Mouse (Mus musculus): ENCODE data around the gene Chd6. TPM values are rescaled to one million over a fixed set of nuclear protein-coding genes. Genes with fewer than 3 reads are reported as not detected.

Gene Chd6
- polyA plus RNA-seq, 1 experiment from 2014 or later = 35.3 TPM

DNA sequence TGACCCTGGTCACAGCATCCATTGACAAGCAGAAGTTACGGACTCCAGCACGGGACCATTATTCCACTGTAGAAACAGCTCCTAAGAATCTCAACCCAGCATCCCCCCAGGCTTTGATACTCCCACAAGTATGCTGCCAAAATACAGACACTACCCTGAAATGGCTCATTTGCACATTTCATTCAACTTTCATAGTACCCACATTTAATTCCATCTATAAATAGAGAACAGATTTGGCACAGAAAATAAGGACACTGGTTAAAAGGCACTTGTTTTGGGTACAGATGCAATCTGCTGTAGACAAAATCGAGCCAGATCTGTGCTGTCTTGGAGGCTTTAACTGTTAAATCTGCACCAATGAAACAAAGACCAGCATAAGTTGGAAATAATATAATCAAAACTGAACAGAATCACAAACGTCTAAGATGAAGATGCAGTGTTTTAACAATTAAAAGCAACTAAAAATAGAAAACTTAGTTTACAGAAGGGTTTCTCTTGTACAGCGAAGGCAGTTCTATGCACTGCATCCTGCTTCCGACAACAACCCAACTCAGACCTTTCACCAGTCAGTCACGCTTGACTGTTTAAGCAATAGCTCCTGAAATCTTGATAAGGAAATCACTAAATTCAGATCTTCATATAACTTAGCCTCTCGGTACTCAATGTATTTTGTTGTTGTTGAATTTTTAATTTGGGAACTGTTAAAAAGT lies 64.2 kb downstream of the Chd6 start:
- 82% methylated on average over 8 of the region's 8 CpGs for WGBS
- H3K4me2 ChIP-seq = no peak overlapping the region
- no peak overlapping the region for H3K27ac ChIP-seq (ENCODE audit: low read depth)
- no peak overlapping the region for H3K4me3 ChIP-seq (ENCODE audit: low read depth, low read length)
- peaks cover 36% of the 10 kb centered on the region for H3K36me3 ChIP-seq (ENCODE audit: insufficient read depth)
- no peak overlapping the region for H3K9ac ChIP-seq
- H3K9me3 ChIP-seq (ENCODE audit: low read depth, low read length) = no peaks in the 10 kb centered on the region
- ATAC-seq (ENCODE audit: insufficient read depth) (no peak), DNase-seq (no peak)
- H3K4me1 ChIP-seq (ENCODE audit: insufficient read depth) = no peaks in the 10 kb centered on the region
- no peaks in the 10 kb centered on the region for H3K27me3 ChIP-seq (ENCODE audit: insufficient read depth, low read length)
- no peak for TF ChIP-seq CTCF (IDR thresholded peaks at IDR 0.05; ENCODE audit: low read depth)

DNA sequence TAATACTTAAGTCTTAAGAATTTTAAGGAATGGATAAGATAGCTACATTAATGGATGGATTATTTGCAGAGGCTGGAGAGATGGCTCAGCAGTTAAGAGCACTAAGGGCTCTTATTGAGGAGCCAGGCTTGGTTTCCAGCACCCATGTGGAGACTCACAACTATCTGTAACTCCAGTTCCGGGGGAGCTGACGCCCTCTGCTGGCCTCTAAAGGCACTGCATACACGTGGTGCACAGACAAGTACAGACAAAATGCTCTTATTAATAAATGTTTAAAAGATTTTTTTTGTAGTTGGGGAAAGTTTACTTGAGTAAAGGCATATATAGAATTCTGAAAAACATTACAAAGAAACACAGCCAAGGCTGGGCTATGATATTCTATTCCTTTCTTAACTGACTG lies 66.0 kb downstream of the Chd6 start:
- ATAC-seq (ENCODE audit: insufficient read depth) (no peak), DNase-seq (no peak)
- Histone ChIP-seq H3K4me3 (ENCODE audit: low read depth, low read length) (no peak overlapping the region), H3K4me2 (no peak overlapping the region), H3K9ac (no peak overlapping the region), H3K9me3 (ENCODE audit: low read depth, low read length) (no peaks in the 10 kb centered on the region), H3K36me3 (ENCODE audit: insufficient read depth) (peaks cover 48% of the 10 kb centered on the region), H3K27ac (ENCODE audit: low read depth) (no peak overlapping the region), H3K27me3 (ENCODE audit: insufficient read depth, low read length) (no peaks in the 10 kb centered on the region), H3K4me1 (ENCODE audit: insufficient read depth) (no peaks in the 10 kb centered on the region)
- WGBS = 57% methylated on average over 3 of the region's 3 CpGs
- peak; percentile 37; the same call in 1 of the 2 replicates for TF ChIP-seq CTCF (IDR thresholded peaks at IDR 0.05; ENCODE audit: low read depth)

DNA sequence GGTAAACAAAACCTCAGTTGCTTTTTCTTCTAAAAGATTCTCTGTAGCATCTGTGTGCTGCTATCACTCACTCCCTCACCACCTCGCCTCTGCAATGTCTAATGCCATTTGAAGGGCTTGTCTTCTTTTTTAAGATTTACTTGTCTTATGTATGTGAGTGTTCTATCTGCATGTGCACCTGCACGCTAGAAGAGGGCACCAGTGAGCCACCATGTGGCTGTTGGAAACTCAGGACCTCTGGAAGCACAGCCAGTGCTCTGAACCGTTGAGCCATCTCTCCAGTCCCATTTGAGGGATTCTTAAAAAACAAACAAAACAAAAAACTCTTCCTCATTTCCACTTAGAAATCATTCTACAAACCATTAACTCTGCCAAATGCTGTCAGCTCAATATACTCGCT lies 68.1 kb downstream of the Chd6 start:
- peak; percentile 24; the same call in 1 of the 2 replicates for TF ChIP-seq CTCF (IDR thresholded peaks at IDR 0.05; ENCODE audit: low read depth)
- no peaks in the 10 kb centered on the region for H3K27me3 ChIP-seq (ENCODE audit: insufficient read depth, low read length)
- no peak overlapping the region for H3K9ac ChIP-seq
- H3K4me1 ChIP-seq (ENCODE audit: insufficient read depth) = no peaks in the 10 kb centered on the region
- H3K36me3 ChIP-seq (ENCODE audit: insufficient read depth) = peaks cover 62% of the 10 kb centered on the region
- H3K4me3 ChIP-seq (ENCODE audit: low read depth, low read length) = no peak overlapping the region
- H3K9me3 ChIP-seq (ENCODE audit: low read depth, low read length) = no peaks in the 10 kb centered on the region
- no peak overlapping the region for H3K4me2 ChIP-seq
- ATAC-seq (ENCODE audit: insufficient read depth) = no peak
- 78% methylated on average over 4 of the region's 4 CpGs for WGBS
- no peak for DNase-seq
- no peak overlapping the region for H3K27ac ChIP-seq (ENCODE audit: low read depth)

DNA sequence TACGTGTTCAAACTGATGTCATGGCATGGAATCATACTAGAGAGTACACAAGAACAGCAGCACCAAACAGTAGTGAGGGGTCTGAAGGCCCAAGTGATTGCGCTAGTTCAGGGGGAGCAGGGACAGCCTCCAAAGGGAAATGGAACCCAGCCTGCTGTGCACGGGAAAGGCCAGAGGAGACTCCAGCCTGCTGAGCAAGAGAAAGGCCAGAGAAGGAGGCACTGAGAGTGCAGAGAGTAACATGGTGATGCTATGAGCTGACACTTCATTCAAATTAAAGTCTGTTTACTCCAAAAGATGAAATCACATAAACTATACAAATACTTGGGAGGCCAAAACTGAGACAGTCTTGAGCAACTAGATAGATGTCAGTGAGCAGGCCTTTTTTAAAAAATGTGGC lies 71.1 kb downstream of the Chd6 start:
- 55% methylated on average over 3 of the region's 3 CpGs for WGBS
- H3K36me3 ChIP-seq (ENCODE audit: insufficient read depth) = peaks cover 62% of the 10 kb centered on the region
- no peak overlapping the region for H3K4me3 ChIP-seq (ENCODE audit: low read depth, low read length)
- TF ChIP-seq CTCF (IDR thresholded peaks at IDR 0.05; ENCODE audit: low read depth) = peak; percentile 5; the same call in 1 of the 2 replicates
- no peaks in the 10 kb centered on the region for H3K9me3 ChIP-seq (ENCODE audit: low read depth, low read length)
- H3K27me3 ChIP-seq (ENCODE audit: insufficient read depth, low read length) = no peaks in the 10 kb centered on the region
- H3K4me1 ChIP-seq (ENCODE audit: insufficient read depth) = peaks cover 3% of the 10 kb centered on the region; the same call in 1 of the 2 replicates
- ATAC-seq (ENCODE audit: insufficient read depth) (peak; percentile 95), DNase-seq (peak; percentile 87)
- peak overlapping the region; percentile 86 for H3K27ac ChIP-seq (ENCODE audit: low read depth)
- no peak overlapping the region for H3K4me2 ChIP-seq
- H3K9ac ChIP-seq = no peak overlapping the region

DNA sequence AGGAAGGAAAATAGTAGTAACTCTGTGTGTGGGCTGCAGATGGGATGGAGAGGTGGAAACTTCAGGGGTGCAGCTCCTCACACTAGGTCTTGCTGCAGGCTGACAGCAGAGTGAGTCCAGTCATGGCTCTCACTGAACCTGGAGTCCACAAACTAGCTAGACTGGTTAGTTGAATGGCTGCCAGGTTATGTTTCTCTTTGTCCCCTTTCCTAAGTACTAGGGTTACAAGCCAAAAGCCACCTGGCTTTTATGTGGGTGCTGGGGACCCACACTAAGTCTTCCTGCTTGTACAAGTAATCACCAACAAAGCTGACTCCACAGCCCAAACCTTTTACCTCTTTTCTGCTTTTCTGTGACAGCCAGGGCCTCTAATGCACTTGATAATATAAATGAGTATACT lies 75.7 kb downstream of the Chd6 start:
- Histone ChIP-seq H3K36me3 (ENCODE audit: insufficient read depth) (peaks cover 53% of the 10 kb centered on the region), H3K27ac (ENCODE audit: low read depth) (no peak overlapping the region), H3K9me3 (ENCODE audit: low read depth, low read length) (no peaks in the 10 kb centered on the region), H3K27me3 (ENCODE audit: insufficient read depth, low read length) (no peaks in the 10 kb centered on the region), H3K4me2 (no peak overlapping the region), H3K4me3 (ENCODE audit: low read depth, low read length) (no peak overlapping the region), H3K9ac (no peak overlapping the region), H3K4me1 (ENCODE audit: insufficient read depth) (peaks cover 3% of the 10 kb centered on the region; the same call in 1 of the 2 replicates)
- ATAC-seq (ENCODE audit: insufficient read depth) (no peak), DNase-seq (peak; percentile 12)
- no peak for TF ChIP-seq CTCF (IDR thresholded peaks at IDR 0.05; ENCODE audit: low read depth)

DNA sequence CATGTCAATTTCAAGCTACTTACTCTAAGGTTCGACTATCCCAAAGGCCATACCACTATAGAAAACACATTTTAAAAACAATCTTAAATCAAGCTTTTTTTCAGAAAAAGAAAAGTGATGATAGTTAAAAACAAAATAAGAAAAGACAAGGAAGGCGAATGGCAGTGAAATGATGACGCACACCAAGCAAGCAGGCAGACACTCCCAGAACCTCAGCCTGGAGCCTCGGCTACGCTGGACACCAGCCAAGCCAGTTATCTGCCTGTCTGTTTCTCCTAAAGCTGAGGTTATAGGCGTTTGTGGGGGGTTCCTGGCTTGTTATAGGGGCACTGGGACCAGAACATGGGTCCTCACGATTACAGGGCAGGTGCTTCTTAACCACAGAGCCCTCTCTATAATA lies 76.5 kb downstream of the Chd6 start:
- no peak for TF ChIP-seq CTCF (IDR thresholded peaks at IDR 0.05; ENCODE audit: low read depth)

DNA sequence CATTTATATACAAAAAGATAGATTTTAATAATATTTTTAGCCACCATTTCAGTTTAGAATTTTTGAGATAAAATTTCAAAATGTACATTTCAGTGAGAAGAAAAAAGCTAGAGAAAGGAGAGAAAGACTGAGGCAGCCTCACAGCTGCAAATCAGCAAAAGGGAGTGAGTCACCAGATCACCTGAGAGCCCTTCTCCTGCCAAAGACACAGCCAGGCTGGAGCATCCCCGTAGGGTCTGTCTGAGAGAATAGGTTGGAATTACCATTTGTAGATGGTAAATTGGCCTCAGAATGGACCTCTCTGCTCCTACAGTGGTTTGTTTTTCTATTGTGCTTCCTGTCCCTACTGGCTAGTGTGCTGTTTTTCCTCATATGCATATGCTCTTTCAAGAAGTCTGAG lies 84.3 kb downstream of the Chd6 start:
- Histone ChIP-seq H3K9me3 (ENCODE audit: low read depth, low read length) (no peaks in the 10 kb centered on the region), H3K27me3 (ENCODE audit: insufficient read depth, low read length) (no peaks in the 10 kb centered on the region), H3K4me1 (ENCODE audit: insufficient read depth) (no peaks in the 10 kb centered on the region), H3K4me2 (no peak overlapping the region), H3K36me3 (ENCODE audit: insufficient read depth) (peaks cover 77% of the 10 kb centered on the region), H3K9ac (no peak overlapping the region), H3K4me3 (ENCODE audit: low read depth, low read length) (no peak overlapping the region), H3K27ac (ENCODE audit: low read depth) (no peak overlapping the region)
- 86% methylated on average over 1 of the region's 1 CpGs for WGBS
- ATAC-seq (ENCODE audit: insufficient read depth) = no peak
- no peak for TF ChIP-seq CTCF (IDR thresholded peaks at IDR 0.05; ENCODE audit: low read depth)
- DNase-seq = no peak

More for the DNA sequence above, 76.5 kb downstream of the Chd6 start:
- H3K9me3 ChIP-seq (ENCODE audit: low read depth, low read length) = no peaks in the 10 kb centered on the region
- 61% methylated on average over 7 of the region's 7 CpGs for WGBS
- no peak overlapping the region for H3K4me3 ChIP-seq (ENCODE audit: low read depth, low read length)
- DNase-seq (peak; percentile 69), ATAC-seq (ENCODE audit: insufficient read depth) (no peak)
- H3K4me2 ChIP-seq = no peak overlapping the region
- no peak overlapping the region for H3K9ac ChIP-seq
- no peaks in the 10 kb centered on the region for H3K27me3 ChIP-seq (ENCODE audit: insufficient read depth, low read length)
- H3K36me3 ChIP-seq (ENCODE audit: insufficient read depth) = peaks cover 52% of the 10 kb centered on the region
- no peak overlapping the region for H3K27ac ChIP-seq (ENCODE audit: low read depth)
- peaks cover 3% of the 10 kb centered on the region; the same call in 1 of the 2 replicates for H3K4me1 ChIP-seq (ENCODE audit: insufficient read depth)

Data from lung, embryonic 14.5 days (tissue).